Mouse (Mus musculus) forebrain, embryonic 16.5 days (tissue): Measurements from ENCODE around the gene Snd1. TPM values are rescaled to one million over a fixed set of nuclear protein-coding genes. Genes with fewer than 3 reads are reported as not detected.
A peak's percentile ranks its signal among the peaks of the same experiment; 100 is the strongest.

ENCODE experiments used
- ATAC-seq: fragments of 200-750 bp; cut with Nextera tagmentation; 2 replicates; pipeline ENCODE4 v1.8.0; 2017; ENCODE audit warnings: mild to moderate bottlenecking, moderate library complexity
- H3K27ac ChIP-seq: fragments of 300-500 bp; sonication (generic); 2 replicates; pipeline ENCODE4 v1.5.1; 2014; ENCODE audit warnings: low read length, control low read depth
- H3K27me3 ChIP-seq: fragments of 300-500 bp; sonication (generic); replicated peaks from 2 replicates; pipeline ENCODE4 v1.6.1; 2014; ENCODE audit warnings: low read length; ENCODE audit not compliant: control insufficient read depth, insufficient read depth
- H3K36me3 ChIP-seq: fragments of 300-500 bp; sonication (generic); 2 replicates; pipeline ENCODE4 v1.6.1; 2014; ENCODE audit not compliant: control insufficient read depth, insufficient read depth
- H3K4me1 ChIP-seq: fragments of 300-500 bp; sonication (generic); replicated peaks from 2 replicates; pipeline ENCODE4 v1.6.1; 2014; ENCODE audit warnings: low read length; ENCODE audit not compliant: control insufficient read depth, insufficient read depth
- H3K4me2 ChIP-seq: fragments of 300-500 bp; sonication (generic); 2 replicates; pipeline ENCODE4 v1.6.1; 2014; ENCODE audit warnings: mild to moderate bottlenecking, low read length, control low read depth
- H3K4me3 ChIP-seq: fragments of 300-500 bp; sonication (generic); replicated peaks from 2 replicates; pipeline ENCODE4 v1.5.1; 2014; ENCODE audit warnings: mild to moderate bottlenecking, low read length, control low read depth
- H3K9ac ChIP-seq: fragments of 300-500 bp; sonication (generic); replicated peaks from 2 replicates; pipeline ENCODE4 v1.6.1; 2014; ENCODE audit warnings: low read depth, low read length, control low read depth
- H3K9me3 ChIP-seq: fragments of 300-500 bp; sonication (generic); 2 replicates; pipeline ENCODE4 v1.6.1; 2016; ENCODE audit warnings: low read length; ENCODE audit not compliant: control insufficient read depth
- WGBS: fragments of 180-500 bp; shearing (Covaris S2); extraction: QIAGEN DNeasy Blood & Tissue Kit; methylation state at CpG from one replicate; pipeline ENCODE4 v1.1.7; 2014; 5-methylcytosine and 5-hydroxymethylcytosine counted together
- polyA plus RNA-seq: library from polyadenylated mRNA; unstranded; fragments of >200 nt; fragmentation: Nextera tagmentation; extraction: Ambion mirVana; gene quantifications from 2 replicates; pipeline ENCODE4 v1.2.1, GENCODE M21; 2015

Gene Snd1
- polyA plus RNA-seq, 1 experiment from 2014 or later: 81.0 TPM

DNA sequence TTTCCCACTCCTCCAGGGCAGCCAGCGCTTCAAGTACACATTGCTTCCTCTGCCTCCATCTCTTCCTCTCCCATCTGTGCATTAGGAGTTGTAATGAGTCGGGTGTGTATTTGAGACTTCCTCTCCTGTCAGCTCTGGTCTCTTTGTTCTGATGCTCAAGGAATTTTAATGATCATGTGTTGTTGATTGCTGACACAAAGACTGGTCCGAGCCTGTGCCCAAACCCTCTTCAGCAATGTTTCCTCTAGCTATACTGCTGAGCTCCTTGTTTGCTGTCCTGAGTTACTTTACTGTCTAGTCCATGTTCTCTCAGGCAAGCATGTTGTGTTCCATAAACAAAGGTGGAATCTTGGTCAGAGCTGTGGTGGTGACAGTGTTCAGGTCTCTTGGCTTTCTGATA lies 254.3 kb downstream of the Snd1 start:
- H3K9me3 ChIP-seq: no peaks in the 10 kb centered on the region
- no peak overlapping the region for H3K27ac ChIP-seq
- peaks cover 10% of the 10 kb centered on the region for H3K4me1 ChIP-seq
- no peak overlapping the region for H3K4me3 ChIP-seq
- WGBS: 12% methylated on average over 3 of the region's 3 CpGs
- no peak overlapping the region for H3K4me2 ChIP-seq
- H3K27me3 ChIP-seq: no peaks in the 10 kb centered on the region
- peak; percentile 33; the same call in 1 of the 2 replicates for ATAC-seq
- no peaks in the 10 kb centered on the region for H3K36me3 ChIP-seq
- H3K9ac ChIP-seq: no peak overlapping the region

DNA sequence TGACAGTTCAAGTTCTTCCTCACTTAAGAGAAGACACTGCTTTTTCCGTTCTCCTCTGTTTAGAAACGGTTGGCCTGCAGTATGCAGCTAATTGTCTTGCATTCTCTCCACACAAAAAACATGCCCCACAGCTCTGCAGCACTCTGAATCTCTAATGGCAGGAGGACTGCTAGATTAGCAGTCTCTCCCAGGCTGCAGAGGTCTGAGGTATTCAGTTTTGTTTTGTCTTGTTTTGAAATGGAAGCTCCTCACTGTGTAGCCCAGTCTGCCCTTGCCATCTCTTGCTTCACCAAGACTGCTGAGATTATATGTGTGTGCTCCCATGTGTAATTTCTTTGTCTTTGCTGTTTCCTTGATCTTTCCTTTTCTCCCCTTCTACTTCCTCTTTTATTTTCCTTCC lies 254.7 kb downstream of the Snd1 start:
- 5% methylated on average over 2 of the region's 2 CpGs for WGBS

GRCm38 (mm10) chr6:28731246-28731645 lies 256.3 kb downstream of the Snd1 start:
- no peaks in the 10 kb centered on the region for H3K27me3 ChIP-seq
- no peak overlapping the region for H3K9ac ChIP-seq
- H3K4me2 ChIP-seq: no peak overlapping the region
- no peaks in the 10 kb centered on the region for H3K9me3 ChIP-seq
- H3K4me1 ChIP-seq: peaks cover 10% of the 10 kb centered on the region
- ATAC-seq: no peak
- 91% methylated on average over 6 of the region's 6 CpGs for WGBS
- H3K27ac ChIP-seq: no peak overlapping the region
- no peaks in the 10 kb centered on the region for H3K36me3 ChIP-seq
- H3K4me3 ChIP-seq: no peak overlapping the region

More for the DNA sequence above, 254.7 kb downstream of the Snd1 start:
- Histone ChIP-seq H3K36me3 (no peaks in the 10 kb centered on the region), H3K27me3 (no peaks in the 10 kb centered on the region), H3K9me3 (no peaks in the 10 kb centered on the region), H3K4me2 (no peak overlapping the region), H3K4me3 (no peak overlapping the region), H3K27ac (no peak overlapping the region), H3K9ac (no peak overlapping the region), H3K4me1 (peaks cover 10% of the 10 kb centered on the region)
- ATAC-seq: peak; percentile 52

DNA sequence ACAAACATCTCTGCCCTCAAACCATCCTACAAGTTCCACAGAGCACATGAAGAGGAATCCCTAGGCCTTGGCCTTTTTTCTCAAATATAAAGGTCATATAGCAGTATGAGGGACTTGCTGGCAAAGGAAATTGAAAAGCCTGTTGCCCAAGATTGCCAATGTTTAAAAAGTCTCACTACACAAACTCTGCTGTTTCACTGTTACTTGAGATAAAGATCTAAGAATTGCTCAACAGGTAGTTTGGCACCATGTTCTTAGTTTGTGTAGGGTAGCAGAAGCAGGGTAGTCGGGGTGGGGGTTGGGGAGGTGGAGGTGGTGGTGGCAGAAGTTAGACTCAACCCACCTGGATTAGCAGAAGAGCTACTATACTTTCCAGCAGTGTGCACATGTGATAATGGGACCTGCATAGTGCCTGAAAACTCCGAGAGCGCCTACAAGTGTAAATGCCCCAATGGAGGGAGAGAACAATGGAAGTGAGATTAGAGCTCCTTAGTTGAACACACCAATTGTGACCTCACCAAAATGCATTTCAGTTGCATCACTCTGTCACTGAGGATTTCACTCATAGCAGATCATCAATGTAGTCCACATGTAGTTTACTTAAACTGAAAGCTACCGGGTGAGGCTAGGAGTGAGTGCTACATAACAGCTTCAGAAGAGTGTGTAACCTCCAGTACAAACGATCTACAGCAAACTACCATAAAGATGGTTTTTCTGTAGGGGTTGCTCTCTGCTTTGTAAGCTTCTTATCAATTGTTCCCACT lies 259.1 kb downstream of the Snd1 start:
- Histone ChIP-seq H3K9me3 (no peaks in the 10 kb centered on the region), H3K4me1 (peaks cover 6% of the 10 kb centered on the region), H3K9ac (no peak overlapping the region), H3K27me3 (no peaks in the 10 kb centered on the region), H3K27ac (no peak overlapping the region), H3K4me2 (no peak overlapping the region), H3K36me3 (no peaks in the 10 kb centered on the region), H3K4me3 (no peak overlapping the region)
- ATAC-seq: no peak
- WGBS: 77% methylated on average over 5 of the region's 5 CpGs

GRCm38 (mm10) chr6:28735116-28735515 lies 260.2 kb downstream of the Snd1 start:
- ATAC-seq: no peak
- H3K36me3 ChIP-seq: no peaks in the 10 kb centered on the region
- no peak overlapping the region for H3K4me2 ChIP-seq
- no peak overlapping the region for H3K4me3 ChIP-seq
- H3K4me1 ChIP-seq: no peaks in the 10 kb centered on the region
- H3K27me3 ChIP-seq: no peaks in the 10 kb centered on the region
- H3K27ac ChIP-seq: no peak overlapping the region
- no peak overlapping the region for H3K9ac ChIP-seq
- no peaks in the 10 kb centered on the region for H3K9me3 ChIP-seq
- WGBS: 82% methylated on average over 9 of the region's 9 CpGs

GRCm38 (mm10) chr6:28736665-28737064 lies 261.7 kb downstream of the Snd1 start:
- Histone ChIP-seq H3K4me3 (no peak overlapping the region), H3K27ac (no peak overlapping the region), H3K9me3 (no peaks in the 10 kb centered on the region), H3K4me2 (no peak overlapping the region), H3K27me3 (no peaks in the 10 kb centered on the region), H3K9ac (no peak overlapping the region), H3K36me3 (no peaks in the 10 kb centered on the region), H3K4me1 (no peaks in the 10 kb centered on the region)
- 66% methylated on average over 7 of the region's 7 CpGs for whole genome bisulfite sequencing
- no peak for ATAC-seq

DNA sequence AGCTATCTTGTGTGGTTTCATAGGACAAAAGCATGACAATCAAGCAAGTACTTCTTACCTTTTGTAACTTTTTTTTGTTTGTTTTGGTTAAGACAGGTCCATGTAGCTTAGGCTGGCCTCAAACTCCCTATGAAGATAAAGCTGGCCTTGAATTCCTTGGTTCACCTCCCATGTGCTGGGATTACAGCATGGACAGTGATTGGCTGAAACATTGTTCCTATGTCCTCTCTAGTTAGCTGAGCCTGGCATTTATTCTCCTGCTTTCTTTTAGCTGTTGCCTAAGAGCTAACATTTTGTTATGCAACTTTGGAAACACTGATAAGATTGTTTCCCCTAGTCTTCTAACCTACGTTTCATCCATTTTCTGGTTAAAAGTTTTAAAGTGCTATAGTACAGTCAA lies 262.7 kb downstream of the Snd1 start:
- Histone ChIP-seq H3K4me2 (no peak overlapping the region), H3K4me3 (no peak overlapping the region), H3K27ac (no peak overlapping the region), H3K27me3 (no peaks in the 10 kb centered on the region), H3K36me3 (no peaks in the 10 kb centered on the region), H3K9ac (no peak overlapping the region), H3K9me3 (no peaks in the 10 kb centered on the region), H3K4me1 (no peaks in the 10 kb centered on the region)
- 91% methylated on average over 1 of the region's 1 CpGs for WGBS
- ATAC-seq: no peak

DNA sequence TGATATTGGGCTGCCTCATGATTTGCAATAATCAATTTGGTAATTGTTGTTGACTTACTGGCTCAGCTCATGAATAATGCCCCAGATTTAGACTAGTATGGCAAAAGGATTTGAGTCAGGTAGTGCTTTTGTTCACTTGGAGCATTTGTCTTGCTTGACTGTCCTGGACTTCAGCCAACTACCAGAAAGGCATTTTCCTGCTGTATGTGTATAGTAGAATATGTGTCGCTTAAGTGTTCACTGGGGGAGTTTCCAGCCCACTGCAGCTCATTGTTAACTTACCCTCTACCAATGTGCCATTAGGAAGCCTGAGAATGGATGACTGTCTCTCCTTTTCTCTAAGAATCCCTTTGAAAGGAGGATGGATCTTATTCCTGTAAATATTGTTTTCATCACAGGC lies 268.6 kb downstream of the Snd1 start:
- Histone ChIP-seq H3K4me3 (no peak overlapping the region), H3K4me1 (peaks cover 10% of the 10 kb centered on the region), H3K9me3 (no peaks in the 10 kb centered on the region), H3K27me3 (no peaks in the 10 kb centered on the region), H3K9ac (no peak overlapping the region), H3K27ac (no peak overlapping the region), H3K36me3 (no peaks in the 10 kb centered on the region), H3K4me2 (no peak overlapping the region)
- ATAC-seq: peak; percentile 60; the same call in 1 of the 2 replicates
- 5% methylated on average over 1 of the region's 1 CpGs for WGBS

GRCm38 (mm10) chr6:28745864-28746263 lies 270.9 kb downstream of the Snd1 start:
- H3K4me1 ChIP-seq: peaks cover 25% of the 10 kb centered on the region
- no peaks in the 10 kb centered on the region for H3K9me3 ChIP-seq
- H3K27me3 ChIP-seq: no peaks in the 10 kb centered on the region
- no peak overlapping the region for H3K9ac ChIP-seq
- 61% methylated on average over 7 of the region's 7 CpGs for WGBS
- no peak for ATAC-seq
- H3K27ac ChIP-seq: no peak overlapping the region
- H3K4me3 ChIP-seq: no peak overlapping the region
- no peaks in the 10 kb centered on the region for H3K36me3 ChIP-seq
- H3K4me2 ChIP-seq: no peak overlapping the region
